Mouse (Mus musculus) kidney, adult 9 months (tissue): ENCODE data around the gene Kif16b.

ENCODE experiments used
- DNase-seq: peaks from one replicate; pipeline ENCODE4 v3.0.0; 2022

Kif16b gene

DNA sequence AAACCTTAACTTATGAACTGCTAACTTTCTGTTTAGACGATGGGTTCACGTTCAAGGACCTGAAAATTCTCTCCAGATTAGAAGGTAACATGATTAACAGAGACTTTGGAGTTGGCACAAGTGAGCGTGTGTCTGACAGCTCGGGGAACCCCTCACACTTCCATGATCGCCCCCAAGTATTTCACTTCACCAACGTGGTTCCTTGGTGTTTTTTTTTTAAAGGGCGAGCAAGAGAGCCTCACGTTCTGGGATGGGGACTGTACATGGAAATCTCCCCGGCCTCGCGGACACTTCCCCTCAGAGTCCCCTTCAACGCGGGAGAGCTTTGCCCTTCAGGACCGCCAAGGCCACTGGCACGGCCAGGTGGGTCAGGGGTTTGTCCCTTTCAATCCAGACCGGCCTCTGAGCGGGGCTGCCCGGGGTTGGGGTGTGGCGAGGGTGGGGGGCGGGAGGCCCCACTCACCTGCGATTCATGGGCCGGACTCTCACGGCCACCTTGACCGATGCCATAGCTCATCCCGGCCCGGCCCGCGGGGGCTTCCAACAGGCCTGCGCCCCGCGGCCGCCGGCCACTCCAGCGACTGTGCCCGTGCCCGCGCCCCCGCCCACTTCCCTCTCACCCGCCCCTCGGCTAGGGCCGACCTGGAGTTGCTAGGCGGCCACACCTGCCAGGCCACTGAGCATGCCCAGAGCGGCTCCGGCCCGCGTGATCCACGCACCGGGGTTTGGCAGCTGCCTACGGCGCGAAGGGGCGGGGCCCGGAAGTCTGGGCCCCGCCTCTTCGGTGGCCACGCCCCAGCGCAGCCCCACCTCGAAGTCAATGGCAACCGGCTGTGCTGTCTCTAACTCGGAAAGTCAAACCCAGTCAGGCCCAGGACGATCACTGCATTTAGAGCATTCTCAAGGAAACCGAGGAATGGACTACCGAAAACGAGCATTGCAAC, at the start of gene Kif16b:
Gene Kif16b (minus strand): TSS at position 670 of the 944 bp plus-strand sequence.
- peak; percentile 98 for DNase-seq

- no peak for DNase-seq
These were observed 39.7 kb upstream of the Kif16b start for GRCm38 (mm10) chr2:142940899-142941642.

DNA sequence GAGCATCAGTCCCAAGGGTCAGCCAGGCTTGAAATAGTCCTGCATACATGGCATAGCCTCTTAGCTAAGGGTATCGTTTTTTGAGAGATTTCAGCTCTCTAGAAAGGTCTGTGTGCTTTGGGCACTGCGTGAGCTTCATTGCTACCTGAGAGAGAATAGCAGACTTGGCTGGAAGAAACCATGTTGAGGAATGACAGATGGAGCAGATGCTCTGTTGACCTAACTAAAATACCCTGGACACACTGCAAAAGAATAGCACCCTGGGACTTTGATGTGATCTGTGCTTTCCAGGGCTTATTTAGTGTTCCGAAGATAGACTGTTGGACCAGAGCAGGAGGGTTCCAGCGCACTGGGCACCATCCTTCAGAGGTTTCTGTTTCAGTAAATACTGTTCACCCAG, 29.1 kb upstream of the Kif16b start:
- DNase-seq: no peak

GRCm38 (mm10) chr2:142929226-142930112, 28.1 kb upstream of the Kif16b start:
- DNase-seq: peak; percentile 50

- DNase-seq: no peak
These were observed 9.6 kb upstream of the Kif16b start for GRCm38 (mm10) chr2:142910808-142911388.

DNA sequence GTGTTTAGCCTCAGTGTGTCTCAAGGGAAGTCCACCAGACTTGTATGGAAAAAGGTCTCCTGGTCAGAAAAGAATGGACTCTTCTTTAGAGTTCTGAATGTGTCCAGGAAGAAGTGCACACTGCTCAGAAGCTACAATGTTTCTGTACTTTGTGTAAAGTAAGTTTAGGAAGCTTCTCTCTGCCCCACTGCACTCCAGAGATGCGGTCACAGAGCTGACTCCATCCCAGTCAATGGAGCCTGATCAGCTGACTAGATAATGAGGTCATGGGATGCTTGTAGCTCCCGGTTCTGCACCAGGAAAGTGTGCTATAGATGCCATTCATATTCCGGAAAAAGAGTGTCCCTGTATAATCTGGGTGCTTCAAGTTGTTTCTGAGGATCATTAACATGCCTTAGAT, 7.9 kb upstream of the Kif16b start:
- no peak for DNase-seq

DNA sequence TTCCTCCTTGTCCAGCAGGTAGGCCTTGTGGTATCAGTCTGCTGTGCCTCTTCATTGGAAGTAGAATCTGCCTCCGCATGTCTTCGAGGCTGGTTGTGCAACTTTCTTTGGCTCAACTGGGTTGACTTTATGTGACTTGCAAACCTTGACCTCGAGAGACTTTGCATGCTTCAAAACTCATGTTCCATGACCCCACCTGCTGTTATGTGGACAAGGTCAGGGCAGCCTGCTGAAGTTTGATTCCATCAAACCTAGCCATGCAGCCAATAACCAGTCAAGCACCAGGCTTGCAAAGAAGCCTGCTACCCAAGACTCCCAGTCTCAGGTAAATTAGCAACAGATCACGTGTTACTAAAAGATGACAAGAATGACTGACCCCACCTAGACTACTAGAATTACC, 5.7 kb upstream of the Kif16b start:
- DNase-seq: peak; percentile 65

DNA sequence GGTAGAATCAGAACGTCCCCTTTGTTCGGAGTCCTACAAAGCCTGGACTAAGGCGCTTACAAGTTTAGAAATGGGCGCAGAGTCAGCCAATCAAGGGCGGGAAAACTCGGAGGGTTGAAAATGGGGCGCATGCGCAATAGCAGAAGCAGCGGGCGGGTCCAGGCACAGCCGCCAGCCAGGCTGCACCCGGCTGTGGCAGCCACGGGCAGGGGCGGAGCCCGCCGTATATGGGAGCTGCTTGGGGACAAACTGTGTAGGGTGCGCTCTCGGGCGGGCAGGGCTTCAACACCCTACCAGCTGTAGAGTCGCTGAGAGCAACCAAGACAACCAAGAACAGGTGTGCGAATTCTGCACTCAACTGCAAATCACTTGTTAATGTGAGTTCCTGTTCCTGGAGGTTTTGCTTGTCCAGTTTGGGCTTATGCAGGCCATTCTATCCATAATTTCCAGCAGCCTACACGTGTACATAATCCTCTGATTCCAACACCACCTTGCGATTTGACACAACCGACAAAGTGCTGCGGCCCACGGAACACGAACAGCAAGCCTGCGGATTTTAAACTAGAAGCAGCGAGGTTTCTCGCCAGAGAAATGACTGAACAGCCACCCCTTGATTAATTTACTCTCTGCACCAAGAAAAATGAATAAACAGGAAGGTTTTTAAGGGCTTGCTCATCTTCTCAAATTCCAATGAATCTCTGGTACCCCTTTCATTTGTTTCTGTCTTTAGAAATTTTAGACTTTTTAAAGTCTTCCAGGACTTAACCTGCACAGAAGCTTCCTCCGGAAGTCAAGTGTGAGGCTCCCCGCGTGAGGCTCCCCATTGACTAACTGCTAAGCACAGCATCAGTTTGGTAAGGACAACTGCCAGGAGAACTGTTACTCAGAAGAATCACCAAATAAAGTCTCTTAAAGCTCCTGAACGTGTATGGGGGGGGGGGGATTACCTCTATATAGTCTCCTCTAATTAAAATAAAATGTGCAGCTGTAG, 1.9 kb upstream of the Kif16b start:
- peak; percentile 97 for DNase-seq

DNA sequence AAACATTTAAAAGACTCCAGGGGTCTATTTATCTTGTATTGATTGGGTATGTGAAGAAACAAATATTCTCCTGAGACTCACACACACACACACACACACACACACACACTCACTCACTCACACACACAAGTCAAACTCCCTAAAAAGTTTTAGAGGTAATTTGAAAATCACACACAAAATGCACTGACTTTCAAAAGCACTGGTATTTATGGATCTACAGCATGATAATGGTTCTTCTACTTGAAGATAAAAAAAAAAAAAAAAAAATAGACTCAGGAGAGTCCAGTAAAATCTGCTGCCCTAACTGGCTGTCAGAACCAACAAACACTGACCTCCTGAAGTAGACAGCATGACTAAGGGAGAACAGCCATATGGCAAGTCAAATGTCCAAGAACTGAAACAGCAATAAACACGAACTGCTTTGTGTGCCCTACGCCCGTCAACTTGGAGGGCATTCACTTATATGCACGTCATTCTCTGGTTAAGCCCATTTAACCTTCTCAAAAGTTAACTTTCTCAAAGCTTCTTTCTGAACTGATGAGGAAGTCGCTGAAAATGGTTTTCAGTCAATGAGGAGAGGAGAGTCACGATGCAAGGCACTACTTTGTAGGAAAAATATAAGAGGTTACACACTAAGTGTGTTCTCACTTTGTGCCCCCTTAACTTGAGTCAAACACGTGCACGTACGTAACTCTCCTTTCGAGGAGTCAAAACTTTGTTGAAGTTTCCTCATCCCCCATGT, 1.0 kb downstream of the Kif16b start:
- no peak for DNase-seq

DNA sequence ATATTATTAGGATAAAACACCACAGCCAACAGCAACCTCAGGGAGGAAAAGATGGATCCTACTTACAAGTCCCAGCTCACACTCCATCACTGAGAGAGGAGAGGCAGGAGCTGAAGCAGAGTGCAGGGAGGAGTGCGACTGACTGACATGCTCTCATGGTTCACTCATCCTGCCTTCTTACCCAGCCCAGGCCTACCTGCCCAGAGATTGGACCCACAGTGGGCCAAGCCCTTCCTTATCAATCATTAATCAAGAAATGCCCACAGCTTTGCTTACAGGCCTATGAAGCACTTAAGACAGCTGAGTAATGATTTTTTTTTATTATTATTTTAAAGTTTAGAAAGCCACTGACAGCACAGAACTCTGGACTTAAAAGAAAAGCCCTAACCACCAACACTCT, 7.6 kb downstream of the Kif16b start:
- DNase-seq: peak; percentile 85

DNA sequence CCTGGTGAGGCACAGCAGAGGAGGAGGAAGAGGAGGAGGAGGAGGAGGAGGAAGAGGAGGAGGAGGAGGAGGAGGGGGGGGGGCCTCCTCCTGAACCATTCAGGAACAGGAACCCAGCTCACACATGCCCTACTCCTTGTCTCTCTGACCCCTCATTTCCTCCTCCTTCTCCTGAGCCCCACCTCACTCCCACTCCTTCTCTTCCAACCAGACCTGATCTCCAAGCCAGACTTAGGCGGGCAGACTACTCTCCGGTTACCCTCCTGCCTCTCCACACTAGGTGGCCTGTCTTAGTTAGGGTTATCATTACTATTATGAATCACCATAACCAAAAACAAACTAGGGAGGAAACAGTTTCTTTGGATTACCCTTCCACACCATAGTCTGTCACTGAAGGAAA, 10.0 kb downstream of the Kif16b start:
- DNase-seq: no peak

- no peak for DNase-seq
These were observed 16.9 kb downstream of the Kif16b start for GRCm38 (mm10) chr2:142884456-142884855.

GRCm38 (mm10) chr2:142883625-142883994, 17.7 kb downstream of the Kif16b start:
- DNase-seq: no peak

GRCm38 (mm10) chr2:142882871-142883624, 18.3 kb downstream of the Kif16b start:
- DNase-seq: peak; percentile 86

GRCm38 (mm10) chr2:142882466-142882865, 18.9 kb downstream of the Kif16b start:
- no peak for DNase-seq

GRCm38 (mm10) chr2:142881177-142881576, 20.2 kb downstream of the Kif16b start:
- no peak for DNase-seq

DNA sequence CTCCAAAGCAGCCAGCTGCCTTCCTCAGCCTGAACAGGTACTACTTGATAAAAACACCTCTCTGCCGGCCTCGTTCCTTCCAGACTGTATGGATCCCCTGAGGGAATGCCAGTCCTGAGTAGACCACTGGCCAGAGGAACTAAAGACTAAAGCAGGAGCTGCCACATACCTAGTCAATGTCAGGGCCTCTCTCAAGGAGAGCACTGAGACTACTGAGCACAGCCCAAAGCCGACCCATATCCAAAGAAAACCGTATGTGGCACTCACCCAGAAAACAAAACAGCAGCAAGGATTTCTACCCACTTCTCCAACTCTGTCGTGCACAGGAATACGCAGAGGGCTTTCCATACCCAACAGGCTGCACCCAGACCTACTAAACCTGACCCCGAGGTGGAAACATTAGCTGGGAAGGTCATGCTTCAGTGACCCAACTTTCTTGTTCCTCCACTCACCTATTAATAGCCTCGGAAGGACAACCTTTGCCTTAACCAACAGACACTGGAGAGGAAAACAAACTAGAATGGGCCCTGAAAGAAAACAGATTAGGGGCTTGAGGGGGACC, 22.0 kb downstream of the Kif16b start:
- DNase-seq: peak; percentile 90

DNA sequence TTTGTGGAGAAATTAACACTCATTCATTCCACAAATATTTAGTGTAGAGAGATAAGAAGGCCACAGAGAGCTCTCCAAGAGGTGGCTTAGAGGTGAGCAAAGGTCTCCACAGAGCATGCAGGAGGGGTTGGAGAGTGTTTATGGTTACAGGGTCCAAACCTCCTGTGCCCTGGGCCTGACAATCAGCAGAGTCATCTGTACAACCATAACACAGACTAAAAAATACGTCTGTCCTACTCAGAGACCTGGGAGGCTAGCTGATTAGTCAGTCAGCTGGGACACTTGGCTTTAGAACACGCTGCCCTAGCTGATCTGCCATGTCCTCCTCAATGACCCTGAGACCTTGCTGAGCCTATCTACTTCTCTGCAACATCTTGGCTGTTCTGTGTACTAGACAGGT, 24.7 kb downstream of the Kif16b start:
- no peak for DNase-seq

GRCm38 (mm10) chr2:142875936-142876335, 25.4 kb downstream of the Kif16b start:
- DNase-seq: no peak
